Mouse (Mus musculus) embryonic fibroblast, embryonic 13.5 days (primary cell): ENCODE measurements around the gene Gm32802.
"Not testable (repeated sequence)": the region's sequence is repeated elsewhere in the genome, so short reads cannot be mapped to it uniquely, and the experiment has no call there.

Source experiments
- CTCF ChIP-seq: IDR thresholded peaks from 2 replicates; pipeline ENCODE4 v1.5.1; 2011; ENCODE audit warnings: mild to moderate bottlenecking, control low read depth, low read length, moderate library complexity, borderline replicate concordance; ENCODE audit not compliant: insufficient read depth
- POLR2A ChIP-seq: IDR thresholded peaks from 2 replicates; pipeline ENCODE4 v1.6.1; 2011; ENCODE audit warnings: low read depth, mild to moderate bottlenecking, control low read depth, low read length, moderate library complexity

DNA sequence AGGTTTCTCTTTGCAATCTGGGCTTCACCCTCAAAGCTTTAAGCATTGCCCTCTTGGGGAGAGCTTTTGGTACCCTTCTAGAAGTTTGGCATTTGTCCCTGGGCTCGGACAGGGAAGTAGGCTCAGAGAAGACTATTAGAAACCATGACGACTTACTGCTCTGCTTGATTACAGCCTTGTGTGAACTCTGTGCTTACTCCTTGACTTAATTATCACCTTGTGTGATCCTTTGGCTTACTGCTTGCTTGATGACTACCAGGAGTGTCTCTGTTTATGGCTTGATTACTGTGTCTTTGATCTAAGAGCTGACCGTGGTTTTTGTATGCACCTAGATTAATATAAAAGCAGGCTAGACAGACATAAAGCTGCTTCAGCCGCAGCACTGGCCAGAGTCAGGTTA is 19.6 kb downstream of the Gm32802 start:
- TF ChIP-seq CTCF, POLR2A: not testable (repeated sequence)
